Mouse (Mus musculus): ENCODE measurements around the gene Gm13279. TPM values are rescaled to one million over a fixed set of nuclear protein-coding genes. Genes with fewer than 3 reads are reported as not detected.

Gm13279 gene
- polyA plus RNA-seq, 1 experiment from 2014 or later = not detected

Other genes with a start within 250 kb of the Gm13279 start
- not detected in 2 replicates for gene Ifna15, start 239.2 kb upstream of the Gm13279 start, polyA plus RNA-seq (2015; fragmentation: Nextera tagmentation; extraction: Ambion mirVana)
- gene Ifna14, start 225.6 kb upstream of the Gm13279 start, polyA plus RNA-seq (2015; fragmentation: Nextera tagmentation; extraction: Ambion mirVana) = not detected in 2 replicates
- gene Ifna9, start 205.0 kb upstream of the Gm13279 start, polyA plus RNA-seq (2015; fragmentation: Nextera tagmentation; extraction: Ambion mirVana) = not detected in 2 replicates
- not detected in 2 replicates for gene Ifna12, start 194.0 kb upstream of the Gm13279 start, polyA plus RNA-seq (2015; fragmentation: Nextera tagmentation; extraction: Ambion mirVana)
- gene C87499, start 163.0 kb upstream of the Gm13279 start, polyA plus RNA-seq (2015; fragmentation: Nextera tagmentation; extraction: Ambion mirVana) = not detected in 2 replicates
- not detected in 2 replicates for gene Ifna13, start 152.9 kb upstream of the Gm13279 start, polyA plus RNA-seq (2015; fragmentation: Nextera tagmentation; extraction: Ambion mirVana)
- not detected in 2 replicates for gene Ifna16, start 120.5 kb upstream of the Gm13279 start, polyA plus RNA-seq (2015; fragmentation: Nextera tagmentation; extraction: Ambion mirVana)
- gene Ifna2, start 113.5 kb upstream of the Gm13279 start, polyA plus RNA-seq (2015; fragmentation: Nextera tagmentation; extraction: Ambion mirVana) = not detected in 2 replicates
- not detected in 2 replicates for gene Ifnab, start 106.0 kb upstream of the Gm13279 start, polyA plus RNA-seq (2015; fragmentation: Nextera tagmentation; extraction: Ambion mirVana)
- 1.3 and 1.5 TPM in 2 replicates for gene Gm26566, start 75.6 kb upstream of the Gm13279 start, polyA plus RNA-seq (2015; fragmentation: Nextera tagmentation; extraction: Ambion mirVana)
- gene Klhl9, start 74.9 kb upstream of the Gm13279 start, polyA plus RNA-seq (2015; fragmentation: Nextera tagmentation; extraction: Ambion mirVana) = 90.3 and 104 TPM in 2 replicates
- not detected in 2 replicates for gene Gm13271, start 42.5 kb upstream of the Gm13279 start, polyA plus RNA-seq (2015; fragmentation: Nextera tagmentation; extraction: Ambion mirVana)
- gene Gm13283, start 37.3 kb upstream of the Gm13279 start, polyA plus RNA-seq (2015; fragmentation: Nextera tagmentation; extraction: Ambion mirVana) = not detected in 2 replicates
- not detected in 2 replicates for gene Gm13290, start 23.6 kb upstream of the Gm13279 start, polyA plus RNA-seq (2015; fragmentation: Nextera tagmentation; extraction: Ambion mirVana)
- not detected in 2 replicates for gene Gm13289, start 20.5 kb upstream of the Gm13279 start, polyA plus RNA-seq (2015; fragmentation: Nextera tagmentation; extraction: Ambion mirVana)
- gene Gm13272, start 17.5 kb upstream of the Gm13279 start, polyA plus RNA-seq (2015; fragmentation: Nextera tagmentation; extraction: Ambion mirVana) = not detected in 2 replicates
- not detected in 2 replicates for gene Ifnz, start 15.3 kb upstream of the Gm13279 start, polyA plus RNA-seq (2015; fragmentation: Nextera tagmentation; extraction: Ambion mirVana)
- not detected in 2 replicates for gene Gm13276, start 11.7 kb upstream of the Gm13279 start, polyA plus RNA-seq (2015; fragmentation: Nextera tagmentation; extraction: Ambion mirVana)
- not detected in 2 replicates for gene Gm13277, start 8.8 kb upstream of the Gm13279 start, polyA plus RNA-seq (2015; fragmentation: Nextera tagmentation; extraction: Ambion mirVana)
- gene Gm13278, start 5.8 kb upstream of the Gm13279 start, polyA plus RNA-seq (2015; fragmentation: Nextera tagmentation; extraction: Ambion mirVana) = not detected in 2 replicates
- gene Gm13275, start 2.9 kb upstream of the Gm13279 start, polyA plus RNA-seq (2015; fragmentation: Nextera tagmentation; extraction: Ambion mirVana) = not detected in 2 replicates
- gene Gm13285, start 2.3 kb downstream of the Gm13279 start, polyA plus RNA-seq (2015; fragmentation: Nextera tagmentation; extraction: Ambion mirVana) = 0.21 TPM in 1 of 2 replicates, not detected in the other
- gene Gm13287, start 5.9 kb downstream of the Gm13279 start, polyA plus RNA-seq (2015; fragmentation: Nextera tagmentation; extraction: Ambion mirVana) = not detected in 2 replicates
- not detected in 2 replicates for gene Gm13288, start 8.1 kb downstream of the Gm13279 start, polyA plus RNA-seq (2015; fragmentation: Nextera tagmentation; extraction: Ambion mirVana)
- not detected in 2 replicates for gene Ifna7, start 18.8 kb downstream of the Gm13279 start, polyA plus RNA-seq (2015; fragmentation: Nextera tagmentation; extraction: Ambion mirVana)
- not detected in 2 replicates for gene Ifna11, start 22.6 kb downstream of the Gm13279 start, polyA plus RNA-seq (2015; fragmentation: Nextera tagmentation; extraction: Ambion mirVana)
- gene Ifna6, start 30.0 kb downstream of the Gm13279 start, polyA plus RNA-seq (2015; fragmentation: Nextera tagmentation; extraction: Ambion mirVana) = not detected in 2 replicates
- gene Ifna5, start 38.1 kb downstream of the Gm13279 start, polyA plus RNA-seq (2015; fragmentation: Nextera tagmentation; extraction: Ambion mirVana) = not detected in 2 replicates
- gene Ifna4, start 44.5 kb downstream of the Gm13279 start, polyA plus RNA-seq (2015; fragmentation: Nextera tagmentation; extraction: Ambion mirVana) = not detected in 2 replicates
- gene Ifna1, start 52.7 kb downstream of the Gm13279 start, polyA plus RNA-seq (2015; fragmentation: Nextera tagmentation; extraction: Ambion mirVana) = not detected in 2 replicates
- gene Ifne, start 82.8 kb downstream of the Gm13279 start, polyA plus RNA-seq (2015; fragmentation: Nextera tagmentation; extraction: Ambion mirVana) = not detected in 2 replicates